Mouse (Mus musculus) intestine, embryonic 15.5 days (tissue): ENCODE results near the gene Gm10972. TPM values are rescaled to one million over a fixed set of nuclear protein-coding genes. Genes with fewer than 3 reads are reported as not detected.
"Not testable (repeated sequence)": the region's sequence is repeated elsewhere in the genome, so short reads cannot be mapped to it uniquely, and the experiment has no call there.

Experiments
- ATAC-seq: fragments of 200-750 bp; cut with Nextera tagmentation; 2 replicates; pipeline ENCODE4 v1.8.0; 2017; ENCODE audit warnings: moderate TSS enrichment, moderate library complexity
- H3K27ac ChIP-seq: fragments of 300-500 bp; sonication (generic); 2 replicates; pipeline ENCODE4 v1.5.1; 2015; ENCODE audit warnings: mild to moderate bottlenecking, inconsistent platforms
- H3K27me3 ChIP-seq: fragments of 300-500 bp; sonication (generic); replicated peaks from 2 replicates; pipeline ENCODE4 v1.6.1; 2015; ENCODE audit warnings: inconsistent platforms
- H3K36me3 ChIP-seq: fragments of 300-500 bp; sonication (generic); 2 replicates; pipeline ENCODE4 v1.6.1; 2015; ENCODE audit warnings: inconsistent platforms
- H3K4me1 ChIP-seq: fragments of 300-500 bp; sonication (generic); replicated peaks from 2 replicates; pipeline ENCODE4 v1.6.1; 2015; ENCODE audit warnings: inconsistent platforms
- H3K4me2 ChIP-seq: fragments of 300-500 bp; sonication (generic); replicated peaks from 2 replicates; pipeline ENCODE4 v1.6.1; 2015; ENCODE audit warnings: mild to moderate bottlenecking, inconsistent platforms
- H3K4me3 ChIP-seq: fragments of 300-500 bp; sonication (generic); replicated peaks from 2 replicates; pipeline ENCODE4 v1.5.1; 2015; ENCODE audit warnings: inconsistent platforms
- H3K9ac ChIP-seq: fragments of 300-500 bp; sonication (generic); 2 replicates; pipeline ENCODE4 v1.6.1; 2015; ENCODE audit warnings: inconsistent platforms
- H3K9me3 ChIP-seq: fragments of 300-500 bp; sonication (generic); 2 replicates; pipeline ENCODE4 v1.6.1; 2016; ENCODE audit warnings: inconsistent platforms
- WGBS: fragments of 180-500 bp; shearing (Covaris S2); methylation state at CpG from one replicate; pipeline ENCODE4 v1.1.7; 2015; 5-methylcytosine and 5-hydroxymethylcytosine counted together
- polyA plus RNA-seq: library from polyadenylated mRNA; unstranded; fragments of >200 nt; fragmentation: Nextera tagmentation; extraction: Ambion mirVana; gene quantifications from 2 replicates; pipeline ENCODE4 v1.2.1, GENCODE M21; 2015

The Gm10972 gene
- not detected in 2 replicates for polyA plus RNA-seq

DNA sequence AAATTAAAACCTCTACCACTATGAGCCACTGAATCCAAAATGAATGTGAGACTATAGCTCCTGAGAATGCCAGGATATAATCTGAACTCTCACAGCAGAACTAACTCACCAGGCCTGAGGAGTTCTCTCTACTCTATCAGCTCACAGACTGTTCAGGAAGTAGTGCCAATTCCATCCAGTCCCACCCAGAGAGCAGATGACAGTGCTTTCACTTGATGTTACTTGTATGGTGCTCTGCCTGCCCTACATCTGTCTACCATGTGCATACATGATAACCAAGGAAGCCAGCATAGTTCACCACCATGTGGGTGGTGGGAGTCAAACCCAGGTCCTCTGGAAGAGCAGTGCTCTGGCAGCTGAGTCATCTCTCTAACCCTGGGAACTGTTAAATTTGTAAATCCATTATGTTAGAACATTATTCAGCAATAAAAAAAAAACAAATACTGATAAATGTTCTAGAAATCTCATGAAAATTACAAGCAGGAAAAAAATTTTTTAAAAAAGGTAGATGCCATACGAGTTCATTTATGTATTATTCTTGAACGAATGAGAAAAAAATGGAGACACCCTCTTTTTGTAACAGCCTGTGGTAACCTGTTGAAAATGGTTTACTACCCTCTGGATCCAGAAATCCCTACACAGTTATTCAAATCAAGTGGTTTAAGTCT, at the start of gene Gm10972:
Gene Gm10972, plus strand, starts transcription at position 618 of the 668 bp plus-strand sequence.
- not testable (repeated sequence) for H3K4me3 ChIP-seq, H3K27me3 ChIP-seq, H3K4me1 ChIP-seq, H3K9ac ChIP-seq, H3K36me3 ChIP-seq, ATAC-seq, H3K4me2 ChIP-seq, H3K9me3 ChIP-seq, H3K27ac ChIP-seq
- 44% methylated on average over 2 of the region's 2 CpGs for WGBS

DNA sequence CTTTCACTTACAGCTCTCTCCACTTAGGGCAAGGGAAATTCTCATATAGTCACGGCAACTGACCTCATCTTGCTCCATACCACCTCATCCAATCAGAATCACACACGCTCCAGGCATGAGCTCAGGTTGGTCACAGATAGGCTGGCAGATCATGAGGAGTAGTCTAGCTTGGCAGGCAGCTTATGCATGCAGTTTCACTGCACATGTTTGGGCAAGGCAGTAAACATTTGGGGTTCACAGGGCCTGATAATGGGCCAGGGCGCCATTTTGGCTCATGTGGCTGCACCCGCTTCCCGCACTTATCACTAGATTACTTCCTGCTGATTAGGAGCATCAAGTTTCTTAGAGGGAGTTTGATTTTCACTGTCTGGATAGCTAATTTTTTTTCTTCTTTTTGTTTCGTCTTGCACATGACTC, 47.0 kb upstream of the Gm10972 start:
- Histone ChIP-seq H3K36me3 (no peaks in the 10 kb centered on the region), H3K9me3 (no peaks in the 10 kb centered on the region), H3K27me3 (no peaks in the 10 kb centered on the region), H3K27ac (no peak overlapping the region), H3K9ac (no peak overlapping the region), H3K4me3 (no peak overlapping the region), H3K4me1 (no peaks in the 10 kb centered on the region), H3K4me2 (no peak overlapping the region)
- WGBS = 93% methylated on average over 6 of the region's 6 CpGs
- no peak for ATAC-seq

DNA sequence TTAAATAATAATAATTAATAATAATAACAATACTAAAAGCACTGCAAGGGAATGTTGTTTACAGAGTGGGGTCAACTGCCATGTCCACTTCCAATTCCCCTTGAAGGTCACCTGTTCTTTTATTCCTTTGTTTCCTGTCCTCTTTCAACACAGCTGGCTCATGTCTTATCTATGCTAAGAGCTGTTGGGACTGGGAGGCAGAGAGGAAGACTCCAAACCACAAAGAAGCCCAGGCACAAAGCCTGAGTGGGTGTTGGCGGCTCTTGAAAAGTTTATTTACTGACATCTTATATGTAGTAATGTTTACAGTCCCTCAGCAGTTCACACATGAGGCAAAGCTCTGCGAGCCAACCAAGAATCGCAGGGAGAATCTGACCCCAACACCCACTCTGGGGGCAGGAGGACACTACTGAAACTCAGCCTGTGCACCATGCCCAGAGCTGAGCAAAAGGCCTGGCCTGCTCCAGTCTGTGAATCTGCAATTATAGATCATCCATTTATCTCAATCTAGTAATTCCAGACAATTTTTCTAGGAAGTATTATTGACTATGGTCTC, 45.6 kb upstream of the Gm10972 start:
- Histone ChIP-seq H3K27me3 (no peaks in the 10 kb centered on the region), H3K9me3 (no peaks in the 10 kb centered on the region), H3K4me2 (no peak overlapping the region), H3K9ac (no peak overlapping the region), H3K27ac (no peak overlapping the region), H3K4me1 (no peaks in the 10 kb centered on the region), H3K36me3 (no peaks in the 10 kb centered on the region), H3K4me3 (no peak overlapping the region)
- no peak for ATAC-seq
- WGBS = 52% methylated on average over 3 of the region's 3 CpGs

DNA sequence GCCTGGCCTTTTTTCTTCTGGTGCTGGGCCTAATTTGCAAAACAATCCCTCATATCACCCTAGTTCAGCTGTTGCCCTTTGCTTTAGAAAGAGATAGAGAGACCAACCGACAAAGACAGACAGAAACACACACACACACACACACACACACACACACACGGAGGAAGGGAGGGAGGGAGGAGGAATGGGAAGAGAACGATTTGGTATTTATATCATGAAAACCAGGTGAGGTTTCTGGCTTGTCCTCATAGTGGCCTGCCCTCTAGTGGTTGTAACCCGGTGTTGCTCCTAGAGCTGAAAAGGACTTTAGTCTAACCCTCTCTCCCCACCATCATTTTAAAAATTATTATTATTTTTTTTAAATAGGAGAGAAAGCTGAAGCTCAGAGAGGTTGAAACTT, 41.0 kb upstream of the Gm10972 start:
- Histone ChIP-seq H3K4me1 (no peaks in the 10 kb centered on the region), H3K4me2 (no peak overlapping the region), H3K36me3 (no peaks in the 10 kb centered on the region), H3K9me3 (no peaks in the 10 kb centered on the region), H3K9ac (no peak overlapping the region), H3K27ac (no peak overlapping the region), H3K4me3 (no peak overlapping the region), H3K27me3 (no peaks in the 10 kb centered on the region)
- WGBS = 2% methylated on average over 4 of the region's 4 CpGs
- no peak for ATAC-seq

DNA sequence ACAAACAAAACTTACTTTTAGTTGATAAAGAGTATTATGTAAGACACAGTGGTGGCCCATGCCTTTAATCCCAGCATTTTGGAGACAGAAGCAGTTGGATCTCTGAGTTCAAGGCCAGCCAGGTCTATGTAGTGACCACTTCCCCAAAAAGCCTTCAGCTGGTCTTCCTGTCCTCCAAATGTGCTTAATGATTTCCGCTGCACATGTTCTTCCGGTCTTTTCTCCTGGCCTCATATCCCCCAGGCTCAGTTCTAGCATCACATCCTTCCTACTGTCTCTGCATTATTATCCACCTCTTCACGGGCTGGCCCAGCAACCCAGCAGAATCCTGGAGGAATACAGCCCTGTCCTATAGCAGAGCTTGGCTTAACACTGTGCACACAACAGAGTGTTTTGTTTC, 33.3 kb upstream of the Gm10972 start:
- H3K4me2 ChIP-seq = no peak overlapping the region
- H3K36me3 ChIP-seq = no peaks in the 10 kb centered on the region
- H3K4me1 ChIP-seq = no peaks in the 10 kb centered on the region
- H3K4me3 ChIP-seq = no peak overlapping the region
- 81% methylated on average over 3 of the region's 3 CpGs for WGBS
- no peaks in the 10 kb centered on the region for H3K27me3 ChIP-seq
- no peaks in the 10 kb centered on the region for H3K9me3 ChIP-seq
- no peak overlapping the region for H3K27ac ChIP-seq
- ATAC-seq = no peak
- H3K9ac ChIP-seq = no peak overlapping the region

DNA sequence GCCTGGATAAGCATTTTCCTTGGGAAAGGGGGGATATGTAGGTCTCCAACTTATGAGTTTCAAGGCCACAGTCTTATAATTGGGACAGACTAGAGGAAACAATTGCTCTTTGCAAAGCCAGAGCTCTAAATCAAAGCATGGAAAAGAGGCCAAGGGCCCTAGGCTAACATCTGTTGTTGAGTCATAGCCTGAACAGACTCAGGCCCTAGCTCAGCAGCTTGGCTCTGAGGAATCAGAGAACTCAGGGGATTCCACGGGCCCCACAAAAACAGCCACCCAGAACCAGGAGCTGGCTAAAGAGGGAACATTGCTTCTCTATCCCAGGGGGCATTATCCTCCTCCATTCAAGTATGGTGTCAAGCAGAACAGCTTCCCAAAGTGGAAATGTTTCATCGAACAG, 32.3 kb upstream of the Gm10972 start:
- Histone ChIP-seq H3K27me3 (no peaks in the 10 kb centered on the region), H3K27ac (no peak overlapping the region), H3K36me3 (no peaks in the 10 kb centered on the region), H3K9me3 (no peaks in the 10 kb centered on the region), H3K4me1 (no peaks in the 10 kb centered on the region), H3K9ac (no peak overlapping the region), H3K4me2 (no peak overlapping the region), H3K4me3 (no peak overlapping the region)
- ATAC-seq = no peak
- WGBS = 76% methylated on average over 2 of the region's 2 CpGs

DNA sequence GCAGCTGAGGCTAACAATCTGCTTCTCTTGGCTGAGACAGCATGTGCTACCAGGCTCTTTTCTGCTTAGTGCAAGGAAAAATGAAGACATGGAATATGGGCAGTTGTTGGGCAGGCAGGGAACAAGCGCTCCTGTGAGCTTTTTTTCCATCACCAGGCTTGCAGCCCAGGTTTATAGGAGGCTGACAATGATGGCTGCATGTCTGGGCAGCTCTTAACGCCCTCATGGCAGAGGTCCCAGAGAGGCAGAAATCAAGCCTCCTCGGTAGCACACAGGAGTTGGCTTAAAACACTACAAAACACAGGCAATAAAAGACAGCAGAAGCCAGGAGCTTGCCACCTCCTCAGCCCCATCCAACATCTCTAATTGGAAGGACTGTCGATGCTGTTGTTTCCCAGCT, 31.6 kb upstream of the Gm10972 start:
- Histone ChIP-seq H3K27ac (no peak overlapping the region), H3K4me2 (no peak overlapping the region), H3K9ac (no peak overlapping the region), H3K27me3 (no peaks in the 10 kb centered on the region), H3K4me3 (no peak overlapping the region), H3K9me3 (no peaks in the 10 kb centered on the region), H3K36me3 (no peaks in the 10 kb centered on the region), H3K4me1 (no peaks in the 10 kb centered on the region)
- ATAC-seq = no peak
- 59% methylated on average over 4 of the region's 4 CpGs for WGBS

GRCm38 (mm10) chr3:94611834-94612233, 31.1 kb upstream of the Gm10972 start:
- 70% methylated on average over 5 of the region's 5 CpGs for WGBS
- Histone ChIP-seq H3K27me3 (no peaks in the 10 kb centered on the region), H3K36me3 (no peaks in the 10 kb centered on the region), H3K9ac (no peak overlapping the region), H3K9me3 (no peaks in the 10 kb centered on the region), H3K27ac (no peak overlapping the region), H3K4me2 (no peak overlapping the region), H3K4me3 (no peak overlapping the region), H3K4me1 (no peaks in the 10 kb centered on the region)
- no peak for ATAC-seq

- Histone ChIP-seq H3K36me3 (no peaks in the 10 kb centered on the region), H3K4me1 (no peaks in the 10 kb centered on the region), H3K27me3 (no peaks in the 10 kb centered on the region), H3K4me3 (no peak overlapping the region), H3K4me2 (no peak overlapping the region), H3K27ac (no peak overlapping the region), H3K9ac (no peak overlapping the region), H3K9me3 (no peaks in the 10 kb centered on the region)
- WGBS = 68% methylated on average over 1 of the region's 1 CpGs
- no peak for ATAC-seq
These were observed 30.6 kb upstream of the Gm10972 start for GRCm38 (mm10) chr3:94612274-94612673.

GRCm38 (mm10) chr3:94613258-94613878, 29.5 kb upstream of the Gm10972 start:
- Histone ChIP-seq H3K4me3 (no peak overlapping the region), H3K9me3 (no peaks in the 10 kb centered on the region), H3K27ac (no peak overlapping the region), H3K4me2 (no peak overlapping the region), H3K36me3 (no peaks in the 10 kb centered on the region), H3K9ac (no peak overlapping the region), H3K27me3 (no peaks in the 10 kb centered on the region), H3K4me1 (no peaks in the 10 kb centered on the region)
- 77% methylated on average over 7 of the region's 7 CpGs for WGBS
- ATAC-seq = no peak

- H3K4me2 ChIP-seq = no peak overlapping the region
- H3K27me3 ChIP-seq = no peaks in the 10 kb centered on the region
- H3K27ac ChIP-seq = no peak overlapping the region
- H3K9ac ChIP-seq = no peak overlapping the region
- no peaks in the 10 kb centered on the region for H3K4me1 ChIP-seq
- no peaks in the 10 kb centered on the region for H3K9me3 ChIP-seq
- WGBS = 75% methylated on average over 4 of the region's 4 CpGs
- no peak for ATAC-seq
- no peaks in the 10 kb centered on the region for H3K36me3 ChIP-seq
- no peak overlapping the region for H3K4me3 ChIP-seq
These were observed 26.2 kb upstream of the Gm10972 start for GRCm38 (mm10) chr3:94616717-94617116.

DNA sequence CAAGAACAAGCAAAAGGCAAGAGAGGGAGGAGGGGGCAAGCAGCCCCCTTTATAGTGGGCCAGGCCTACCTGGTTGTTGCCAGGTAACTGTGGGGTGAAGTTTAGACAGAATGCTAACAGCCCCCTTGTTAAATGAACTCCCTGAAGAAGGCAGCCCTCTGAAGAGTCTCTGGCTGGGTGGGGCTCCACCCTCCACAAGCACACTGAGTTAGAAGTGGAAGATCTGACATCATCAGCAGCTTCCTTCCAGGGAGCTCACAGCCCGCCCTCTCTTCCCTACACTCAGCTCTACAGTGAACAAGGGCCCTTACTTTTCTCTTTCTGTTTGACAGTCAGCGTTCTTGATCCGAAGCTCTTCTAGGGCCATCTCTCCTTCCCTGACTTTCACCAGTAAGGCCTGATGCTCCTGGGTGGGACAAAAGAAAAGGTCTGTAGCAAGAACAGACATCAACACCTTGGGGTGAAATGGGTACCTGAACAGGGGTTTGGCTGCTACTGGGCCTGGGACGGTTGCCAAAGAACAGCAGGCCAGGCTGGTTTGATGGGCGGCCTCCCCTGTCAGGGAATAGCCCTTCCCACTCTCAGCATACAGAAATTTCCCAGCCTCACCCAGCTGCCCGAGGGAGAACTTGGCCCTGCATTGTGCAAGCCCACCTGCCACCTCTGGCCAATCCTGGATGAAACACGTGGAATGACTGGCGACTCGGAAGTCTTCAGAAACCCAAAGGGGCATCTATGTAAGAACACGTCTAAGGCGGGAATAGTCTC, 21.0 kb upstream of the Gm10972 start:
- Histone ChIP-seq H3K27ac (0 out of 2 replicates have a peak overlapping the region, but pooled peaks have one; percentile 19), H3K4me2 (no peak overlapping the region), H3K36me3 (no peaks in the 10 kb centered on the region), H3K4me3 (no peak overlapping the region), H3K9me3 (no peaks in the 10 kb centered on the region), H3K9ac (no peak overlapping the region), H3K4me1 (0 out of 2 replicates have a peak, but pooled peaks cover 4% of the 10 kb centered on the region), H3K27me3 (no peaks in the 10 kb centered on the region)
- 80% methylated on average over 11 of the region's 11 CpGs for WGBS
- ATAC-seq = peak; percentile 73
